Mouse (Mus musculus) adrenal gland, adult 18-20 months (tissue): ENCODE measurements around the gene Hoxc10. TPM values are rescaled to one million over a fixed set of nuclear protein-coding genes. Genes with fewer than 3 reads are reported as not detected.

ENCODE experiments used
- DNase-seq, 2 experiments: peaks; one replicate each; pipeline ENCODE4 v3.0.0; 2021 to 2022; ENCODE audit warnings: low spot score in 2 of 2
- total RNA-seq, 2 experiments: library from RNA; stranded (reverse); gene quantifications; 1 replicate in 1 of 2; 2 replicates in 1 of 2; pipeline ENCODE4 v1.2.3; 2021

The Hoxc10 gene
- total RNA-seq, 2 experiments from 2014 or later = 0.20 to 0.67 TPM

DNA sequence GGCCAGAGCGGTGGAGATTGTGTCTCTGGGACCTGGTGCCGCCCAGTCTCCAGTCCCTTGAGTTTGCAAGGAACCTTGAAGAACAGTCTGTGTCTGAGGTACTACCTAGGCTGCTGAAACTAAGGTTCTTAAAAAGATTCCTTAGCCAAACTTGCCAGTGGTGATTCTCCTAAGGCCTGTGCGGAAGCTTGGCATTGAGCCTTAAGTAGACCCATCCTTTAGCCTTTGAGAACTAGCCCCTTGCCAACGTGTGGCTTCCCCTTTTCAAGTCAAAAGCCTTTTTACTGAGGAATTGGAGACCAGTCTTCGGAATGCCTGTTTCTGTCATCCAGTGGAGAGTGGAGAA is 23.2 kb upstream of the Hoxc10 start:
- no peak for DNase-seq

DNA sequence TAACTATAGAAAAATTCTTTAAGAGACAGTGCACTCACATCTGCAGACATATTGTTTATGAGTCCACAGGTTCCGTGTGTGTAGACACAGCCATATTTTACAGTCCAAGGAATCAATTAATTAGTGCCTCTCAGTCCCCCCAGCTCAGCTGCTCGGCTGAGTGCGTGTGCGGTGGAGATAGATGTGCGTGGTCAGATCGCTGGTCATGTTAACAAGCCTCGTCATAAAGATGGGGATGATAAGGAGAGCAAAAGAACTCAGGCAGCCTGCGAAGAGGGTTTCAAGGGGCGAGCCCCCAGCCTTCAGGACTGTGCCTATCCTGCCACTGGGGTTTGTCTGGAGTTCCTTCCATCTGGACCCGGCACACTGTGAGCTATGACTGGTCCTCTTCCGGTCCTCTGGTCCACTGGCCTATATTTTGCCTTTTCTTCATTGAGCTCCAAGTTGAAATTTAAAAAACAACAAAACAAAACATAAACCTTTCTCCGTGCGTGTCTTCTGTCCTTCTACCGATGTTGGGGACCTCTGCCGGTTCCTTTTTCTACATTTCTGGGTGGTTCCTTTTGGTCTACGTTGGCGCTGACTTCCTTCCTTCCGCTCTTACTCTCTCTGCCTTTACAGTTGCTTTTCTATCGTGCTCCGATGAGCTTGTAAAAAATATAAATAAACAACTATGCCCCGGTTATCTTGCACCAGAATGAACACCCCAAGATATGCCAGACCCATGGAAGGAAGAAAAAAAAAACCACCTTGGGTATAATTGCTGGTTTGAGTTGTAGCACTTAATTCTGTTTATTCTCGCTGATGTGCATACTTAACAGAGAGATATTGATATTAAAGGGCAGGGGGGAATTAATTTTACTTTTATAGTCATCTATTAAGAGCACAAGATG is 21.2 kb upstream of the Hoxc10 start:
- no peak for DNase-seq

DNA sequence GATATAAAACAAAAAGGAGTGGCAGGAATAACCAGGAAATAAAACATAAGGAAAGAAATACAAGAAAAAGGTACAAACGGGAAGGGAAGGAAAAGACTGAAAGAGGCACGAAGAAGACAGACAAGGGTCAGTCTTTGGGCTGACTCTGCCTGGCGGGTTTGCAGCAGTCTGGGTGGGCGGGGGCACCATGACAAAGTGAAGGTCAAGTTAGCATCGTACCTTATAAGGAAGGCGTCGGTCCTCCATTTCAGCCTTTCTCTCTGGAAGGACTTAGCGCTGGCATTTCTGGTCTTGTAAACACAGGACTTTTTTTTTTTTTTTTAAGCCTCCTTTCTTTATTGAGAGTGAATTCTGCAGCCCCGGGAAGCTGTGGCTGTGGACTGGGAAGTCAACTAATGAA is 19.3 kb upstream of the Hoxc10 start:
- DNase-seq = no peak

GRCm38 (mm10) chr15:102948842-102949241 is 17.8 kb upstream of the Hoxc10 start:
- no peak for DNase-seq

DNA sequence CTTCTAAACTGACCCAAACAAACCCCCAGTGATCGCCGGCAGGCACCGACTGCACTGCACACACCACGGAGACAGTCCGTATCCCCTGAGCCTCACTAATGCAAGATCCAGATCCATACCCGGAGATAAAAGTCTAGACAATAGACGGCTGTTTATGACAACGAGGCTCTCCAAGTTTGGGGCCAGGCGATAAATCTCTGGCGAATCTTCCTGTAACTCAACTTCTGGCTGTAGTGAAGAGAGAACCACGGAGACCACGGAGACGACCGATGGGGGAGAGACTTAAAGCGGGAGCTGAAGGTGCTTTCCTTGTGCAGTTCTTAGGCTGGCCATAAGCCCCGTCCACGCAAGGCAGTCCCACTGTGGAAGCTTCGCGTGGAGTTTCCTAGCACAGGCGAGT is 16.9 kb upstream of the Hoxc10 start:
- DNase-seq = no peak

DNA sequence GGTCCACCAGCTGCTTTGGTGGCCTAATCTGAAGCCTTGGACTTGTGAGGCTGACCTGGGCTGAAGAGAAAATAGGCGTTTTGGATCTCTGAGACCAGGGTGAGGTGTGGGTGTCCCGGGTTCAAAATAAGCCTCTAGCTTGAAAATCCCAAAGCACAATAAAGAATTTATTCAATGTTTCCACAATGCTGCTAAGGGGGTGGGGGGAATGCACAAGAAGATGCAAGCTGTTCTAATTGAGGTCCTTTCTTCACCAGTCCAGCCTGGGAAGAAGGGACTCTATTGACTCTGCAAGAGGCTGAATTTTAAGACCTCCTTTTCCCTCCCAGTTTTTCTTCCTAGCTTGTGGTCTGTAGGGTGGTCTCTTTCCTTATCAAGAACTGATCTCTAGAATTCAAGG is 15.7 kb upstream of the Hoxc10 start:
- no peak for DNase-seq

- DNase-seq = no peak
Measured at GRCm38 (mm10) chr15:102953561-102953960, 13.0 kb upstream of the Hoxc10 start.

DNA sequence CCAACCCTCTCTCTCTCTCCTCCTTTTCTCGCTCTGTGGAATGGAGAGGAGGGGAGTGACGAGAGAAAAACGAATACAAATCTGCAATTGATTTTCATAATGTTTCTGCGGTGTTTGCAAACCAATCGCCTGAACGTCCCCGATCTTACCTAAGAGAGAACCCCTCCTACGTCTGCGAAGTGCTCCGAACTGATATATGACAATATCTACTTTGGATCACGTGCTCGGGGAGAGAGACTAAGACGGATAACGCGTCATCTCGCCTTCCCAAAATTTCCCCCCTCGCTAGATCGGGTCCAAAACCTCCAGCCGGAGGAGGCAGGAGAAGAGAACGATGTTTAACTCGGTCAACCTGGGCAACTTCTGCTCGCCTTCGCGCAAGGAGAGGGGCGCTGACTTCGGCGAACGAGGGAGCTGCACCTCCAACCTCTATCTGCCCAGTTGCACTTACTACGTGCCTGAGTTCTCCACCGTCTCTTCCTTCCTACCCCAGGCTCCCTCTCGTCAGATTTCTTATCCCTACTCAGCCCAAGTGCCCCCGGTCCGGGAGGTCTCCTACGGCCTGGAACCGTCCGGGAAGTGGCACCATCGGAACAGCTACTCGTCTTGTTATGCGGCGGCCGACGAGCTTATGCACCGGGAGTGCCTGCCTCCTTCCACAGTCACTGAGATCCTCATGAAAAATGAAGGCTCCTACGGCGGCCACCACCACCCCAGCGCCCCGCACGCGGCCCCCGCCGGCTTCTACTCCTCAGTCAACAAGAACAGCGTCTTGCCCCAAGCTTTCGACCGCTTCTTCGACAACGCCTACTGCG is 12.2 kb upstream of the Hoxc10 start, which contains the start of gene Hoxc11:
Hoxc11 (plus strand) TSS at position 236 of the 815 bp plus-strand sequence.
- no peak for DNase-seq

DNA sequence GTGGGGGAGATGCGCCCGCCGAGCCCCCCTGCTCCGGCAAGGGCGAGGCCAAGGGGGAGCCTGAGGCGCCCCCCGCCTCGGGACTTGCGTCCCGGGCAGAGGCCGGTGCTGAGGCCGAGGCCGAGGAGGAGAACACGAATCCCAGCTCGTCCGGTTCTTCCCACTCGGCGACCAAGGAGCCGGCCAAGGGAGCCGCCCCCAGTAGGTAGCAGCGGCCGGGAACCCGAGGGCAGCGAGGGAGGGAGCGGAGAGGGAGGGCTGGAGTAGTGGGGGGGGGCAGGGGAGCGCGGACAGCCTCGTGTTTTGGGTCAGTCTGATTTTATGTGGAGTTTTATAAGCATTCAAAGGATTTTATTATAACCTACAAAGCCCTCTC is 11.6 kb upstream of the Hoxc10 start:
- DNase-seq = no peak

DNA sequence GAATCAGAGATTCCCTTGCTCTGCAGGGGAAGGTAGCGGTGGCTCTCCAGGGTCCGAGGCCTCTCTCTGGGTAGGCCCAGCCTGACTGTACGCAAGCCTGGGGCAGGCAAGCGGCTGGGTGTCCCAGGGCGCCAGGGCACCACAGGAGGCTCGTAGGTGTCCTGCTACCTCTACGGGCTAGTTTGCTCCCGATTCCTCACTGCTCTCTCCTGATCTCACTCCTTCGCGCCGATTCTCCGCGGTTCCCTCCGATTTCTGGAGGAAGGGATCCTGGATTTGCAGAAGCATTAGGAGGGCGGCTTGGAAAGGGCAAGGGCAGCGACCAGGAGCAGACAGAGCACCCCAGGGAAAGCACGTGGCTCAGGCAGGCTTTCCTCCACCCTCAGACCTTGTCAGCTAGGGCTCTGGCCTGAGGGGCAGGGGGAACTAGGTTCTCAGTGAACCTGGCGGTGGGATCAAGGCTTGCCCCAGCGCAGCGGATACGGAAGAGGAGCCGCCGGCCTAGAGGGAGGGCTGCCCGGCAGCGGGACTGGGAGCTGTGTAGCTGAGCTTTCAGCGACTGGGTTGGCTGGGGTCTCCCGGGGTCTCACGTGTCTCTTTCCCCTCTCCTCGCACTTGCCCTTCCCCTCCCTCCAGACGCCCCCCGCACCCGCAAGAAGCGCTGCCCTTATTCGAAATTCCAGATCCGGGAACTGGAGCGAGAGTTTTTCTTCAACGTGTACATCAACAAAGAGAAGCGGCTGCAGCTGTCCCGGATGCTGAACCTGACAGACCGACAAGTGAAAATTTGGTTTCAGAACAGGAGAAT is 10.6 kb upstream of the Hoxc10 start:
- DNase-seq = no peak

DNA sequence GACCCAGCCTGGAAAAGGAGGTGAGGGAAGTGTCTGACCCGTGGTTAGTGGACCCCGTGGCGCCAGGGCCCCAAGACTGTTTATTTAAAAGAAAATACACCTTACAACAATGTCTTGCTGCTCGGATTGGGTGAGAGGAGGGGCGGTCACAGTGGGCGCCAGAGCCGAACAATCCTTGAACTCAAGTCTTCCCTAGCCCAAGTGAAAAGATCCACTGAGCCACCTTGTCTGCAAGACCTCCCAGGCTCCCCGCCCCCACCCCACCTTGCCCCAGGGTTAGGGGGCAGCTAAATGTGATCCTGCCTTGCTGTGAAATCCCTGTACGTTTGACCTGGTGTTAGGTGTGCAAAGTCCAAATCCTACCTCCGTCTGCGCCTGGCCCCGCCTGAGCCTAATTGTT is 9.7 kb upstream of the Hoxc10 start:
- DNase-seq = no peak

- DNase-seq = no peak
Measured at GRCm38 (mm10) chr15:102959663-102960191, 6.9 kb upstream of the Hoxc10 start.

DNA sequence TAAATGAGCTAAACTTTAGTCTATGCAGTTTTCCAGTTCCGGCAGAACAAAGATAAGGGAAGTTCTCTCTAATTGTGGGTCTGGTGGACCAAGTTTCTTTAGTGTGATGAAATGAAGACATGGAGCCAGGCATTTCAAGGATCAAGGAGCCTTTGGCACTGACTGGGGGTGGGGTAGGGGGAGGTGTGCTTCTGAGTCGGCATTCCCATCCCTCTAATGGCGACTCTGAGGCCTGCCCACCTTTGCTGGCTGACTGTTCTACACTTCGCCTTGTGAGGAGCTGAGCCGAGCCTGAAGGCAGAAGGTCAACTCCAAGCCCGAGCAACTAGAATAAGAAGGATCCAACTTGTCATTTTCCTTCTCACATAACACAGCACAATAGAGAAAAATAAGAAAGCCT is 4.9 kb upstream of the Hoxc10 start:
- no peak for DNase-seq

- no peak for DNase-seq
Measured at GRCm38 (mm10) chr15:102962492-102962891, 4.1 kb upstream of the Hoxc10 start.

- no peak for DNase-seq
Measured at GRCm38 (mm10) chr15:102963259-102963658, 3.3 kb upstream of the Hoxc10 start.

- no peak for DNase-seq
Measured at GRCm38 (mm10) chr15:102963671-102964640, 2.6 kb upstream of the Hoxc10 start.

DNA sequence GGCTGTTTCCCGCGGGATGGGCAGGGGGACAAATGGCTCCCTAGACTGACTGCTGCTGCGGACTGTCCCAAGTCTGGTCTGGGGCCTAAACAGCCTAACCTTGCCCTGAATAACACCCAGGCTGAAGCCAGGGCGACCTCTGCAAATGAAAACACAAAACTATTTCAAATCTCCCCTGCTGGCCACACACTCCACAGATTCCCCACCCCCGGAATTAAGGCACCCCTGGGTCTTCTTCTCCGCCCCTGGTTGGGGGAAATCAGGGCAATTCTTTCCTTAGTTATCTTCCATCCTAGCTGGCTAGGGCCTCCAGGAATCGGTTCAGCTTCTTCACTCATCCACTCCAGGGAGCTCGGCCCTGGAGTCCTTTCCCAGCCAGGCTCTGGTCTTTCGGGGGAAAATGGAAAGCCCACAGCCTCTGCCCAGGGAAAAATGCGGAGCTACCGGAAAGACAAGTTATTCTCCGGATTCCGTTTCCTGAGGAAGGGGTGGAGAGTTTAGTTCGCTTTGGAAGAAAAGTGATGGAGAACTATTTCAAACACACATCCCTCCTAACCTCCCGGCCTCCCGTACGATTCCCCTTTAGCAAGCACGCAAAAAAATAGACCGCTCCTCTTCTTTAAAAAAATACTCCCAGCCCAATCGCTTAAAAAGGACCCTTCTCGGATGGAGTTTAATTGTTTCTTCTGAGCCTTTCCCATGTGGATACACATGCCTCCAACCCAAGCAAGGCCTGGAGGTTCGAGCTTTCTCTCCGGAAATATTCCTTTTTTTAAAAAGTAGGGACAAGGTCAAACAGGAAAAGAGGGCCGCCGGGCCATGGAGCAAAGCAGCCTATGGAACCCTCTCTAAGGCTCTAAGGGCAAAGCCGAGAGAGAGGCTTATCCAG is 1.3 kb upstream of the Hoxc10 start:
- no peak for DNase-seq

DNA sequence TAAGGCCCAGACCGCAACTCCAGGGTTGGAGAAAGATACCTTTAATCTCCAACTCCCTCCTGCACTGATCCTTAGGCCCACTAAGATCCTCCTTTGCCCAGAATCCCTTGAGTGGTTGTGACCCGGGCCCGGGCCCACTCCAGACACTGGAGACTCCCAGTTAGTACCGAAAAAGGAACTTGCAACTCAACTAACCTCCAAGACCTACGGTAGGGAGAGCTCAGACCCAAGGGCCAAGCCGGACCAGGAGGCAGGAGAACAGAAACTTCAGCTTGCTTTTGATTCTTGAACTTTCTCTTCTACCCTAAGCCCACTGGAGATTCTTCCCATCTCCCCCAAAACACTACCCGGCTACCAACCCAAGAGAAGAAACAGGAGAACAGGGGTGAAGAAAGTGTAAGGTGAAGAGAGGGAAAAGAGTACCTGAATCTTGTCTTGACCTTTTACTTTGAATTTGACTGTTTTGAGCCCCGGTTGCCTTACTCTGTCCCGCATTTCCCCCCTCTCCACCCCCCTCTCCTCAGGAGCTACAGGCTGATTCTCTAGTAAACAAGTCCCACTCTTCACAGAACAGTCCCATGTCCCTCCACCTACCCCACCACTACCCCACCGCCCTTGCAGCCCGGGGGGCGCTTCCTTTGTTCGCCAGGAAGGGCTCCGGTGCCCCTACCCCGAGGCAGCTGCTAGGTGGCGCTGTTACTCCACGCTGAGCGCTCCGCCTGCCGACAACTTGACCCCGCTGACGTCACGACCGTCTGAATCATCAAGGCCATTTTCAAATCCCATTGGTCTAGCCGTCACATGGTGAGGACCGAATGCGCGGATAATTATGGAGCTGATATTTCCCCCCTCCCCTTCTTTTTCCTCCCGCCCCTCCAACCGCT is 462 bp upstream of the Hoxc10 start:
- DNase-seq = peak; percentile 82 to 83
